Mouse (Mus musculus): Measurements from ENCODE around the gene Tspan5.

The Tspan5 gene

GRCm38 (mm10) chr3:138877741-138878140, 135.7 kb downstream of the Tspan5 start:
- DNase-seq (ENCODE audit: low spot score), result no peak

- no peak for DNase-seq (ENCODE audit: low spot score)
These were observed 139.2 kb downstream of the Tspan5 start for GRCm38 (mm10) chr3:138880999-138881724.

GRCm38 (mm10) chr3:138881725-138882347, 139.8 kb downstream of the Tspan5 start:
- no peak for DNase-seq (ENCODE audit: low spot score)

- no peak for DNase-seq (ENCODE audit: low spot score)
These were observed 144.1 kb downstream of the Tspan5 start for GRCm38 (mm10) chr3:138886121-138886520.

GRCm38 (mm10) chr3:138889214-138889613, 147.2 kb downstream of the Tspan5 start:
- DNase-seq (ENCODE audit: low spot score), result no peak

- no peak for DNase-seq (ENCODE audit: low spot score)
These were observed 147.8 kb downstream of the Tspan5 start for GRCm38 (mm10) chr3:138889769-138890295.

- peak; percentile 10 for DNase-seq (ENCODE audit: low spot score)
These were observed 151.5 kb downstream of the Tspan5 start for GRCm38 (mm10) chr3:138893520-138893919.

- no peak for DNase-seq (ENCODE audit: low spot score)
These were observed 155.5 kb downstream of the Tspan5 start for GRCm38 (mm10) chr3:138897500-138897899.

- DNase-seq (ENCODE audit: low spot score), result no peak
These were observed 156.1 kb downstream of the Tspan5 start for GRCm38 (mm10) chr3:138898055-138898454.

- DNase-seq (ENCODE audit: low spot score), result no peak
These were observed 158.7 kb downstream of the Tspan5 start for GRCm38 (mm10) chr3:138900571-138901141.

- DNase-seq (ENCODE audit: low spot score), result no peak
These were observed 163.7 kb downstream of the Tspan5 start for GRCm38 (mm10) chr3:138905678-138906077.

- DNase-seq (ENCODE audit: low spot score), result peak; percentile 29
These were observed 164.3 kb downstream of the Tspan5 start for GRCm38 (mm10) chr3:138906112-138906880.

GRCm38 (mm10) chr3:138909313-138909712, 167.3 kb downstream of the Tspan5 start:
- no peak for DNase-seq (ENCODE audit: low spot score)

GRCm38 (mm10) chr3:138912504-138912903, 170.5 kb downstream of the Tspan5 start:
- DNase-seq (ENCODE audit: low spot score), result no peak

GRCm38 (mm10) chr3:138914626-138915288, 172.8 kb downstream of the Tspan5 start:
- no peak for DNase-seq (ENCODE audit: low spot score)

GRCm38 (mm10) chr3:138916591-138916990, 174.6 kb downstream of the Tspan5 start:
- no peak for DNase-seq (ENCODE audit: low spot score)

GRCm38 (mm10) chr3:138917016-138917415, 175.0 kb downstream of the Tspan5 start:
- no peak for DNase-seq (ENCODE audit: low spot score)

- no peak for DNase-seq (ENCODE audit: low spot score)
These were observed 176.2 kb downstream of the Tspan5 start for GRCm38 (mm10) chr3:138918241-138918640.

- DNase-seq (ENCODE audit: low spot score), result no peak
These were observed 184.2 kb downstream of the Tspan5 start for GRCm38 (mm10) chr3:138926161-138926560.

GRCm38 (mm10) chr3:138927437-138927836, 185.4 kb downstream of the Tspan5 start:
- DNase-seq (ENCODE audit: low spot score), result no peak

GRCm38 (mm10) chr3:138936780-138937179, 194.8 kb downstream of the Tspan5 start:
- no peak for DNase-seq (ENCODE audit: low spot score)

GRCm38 (mm10) chr3:138937241-138937640, 195.2 kb downstream of the Tspan5 start:
- DNase-seq (ENCODE audit: low spot score), result no peak
